Mouse (Mus musculus): ENCODE results near the gene Clec5a.

DNA sequence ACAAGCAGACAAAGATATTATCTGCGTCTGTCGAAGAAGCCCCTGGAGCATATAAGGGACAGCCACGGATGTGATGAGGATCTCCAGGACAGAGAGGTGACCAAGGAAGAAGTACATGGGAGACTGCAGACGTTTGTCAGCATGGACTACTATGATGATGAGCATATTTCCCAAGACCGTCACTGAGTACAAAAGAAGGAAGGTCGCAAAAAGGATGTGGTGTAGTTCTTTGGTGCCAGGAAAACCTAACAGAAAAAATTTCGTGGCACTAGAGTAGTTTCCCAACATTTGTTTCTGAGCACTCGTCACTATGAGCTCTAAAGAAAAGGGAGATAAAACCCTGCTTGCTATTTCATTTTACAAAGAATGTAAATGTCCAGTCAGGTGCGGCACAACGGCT, 40.9 kb downstream of the Clec5a start:
- TF ChIP-seq CTCF (IDR thresholded peaks at IDR 0.05) (no peak), POLR2A (IDR thresholded peaks at IDR 0.05; ENCODE audit: insufficient read depth, low read depth, low read length) (no peak)
